Mouse (Mus musculus) intestine, embryonic 15.5 days (tissue): ENCODE data around the gene Skap1. TPM values are rescaled to one million over a fixed set of nuclear protein-coding genes. Genes with fewer than 3 reads are reported as not detected.

Experiments used
- ATAC-seq: fragments of 200-750 bp; cut with Nextera tagmentation; 2 replicates; pipeline ENCODE4 v1.8.0; 2017; ENCODE audit warnings: moderate TSS enrichment, moderate library complexity
- H3K27ac ChIP-seq: fragments of 300-500 bp; sonication (generic); 2 replicates; pipeline ENCODE4 v1.5.1; 2015; ENCODE audit warnings: mild to moderate bottlenecking, inconsistent platforms
- H3K27me3 ChIP-seq: fragments of 300-500 bp; sonication (generic); replicated peaks from 2 replicates; pipeline ENCODE4 v1.6.1; 2015; ENCODE audit warnings: inconsistent platforms
- H3K36me3 ChIP-seq: fragments of 300-500 bp; sonication (generic); 2 replicates; pipeline ENCODE4 v1.6.1; 2015; ENCODE audit warnings: inconsistent platforms
- H3K4me1 ChIP-seq: fragments of 300-500 bp; sonication (generic); replicated peaks from 2 replicates; pipeline ENCODE4 v1.6.1; 2015; ENCODE audit warnings: inconsistent platforms
- H3K4me2 ChIP-seq: fragments of 300-500 bp; sonication (generic); replicated peaks from 2 replicates; pipeline ENCODE4 v1.6.1; 2015; ENCODE audit warnings: mild to moderate bottlenecking, inconsistent platforms
- H3K4me3 ChIP-seq: fragments of 300-500 bp; sonication (generic); replicated peaks from 2 replicates; pipeline ENCODE4 v1.5.1; 2015; ENCODE audit warnings: inconsistent platforms
- H3K9ac ChIP-seq: fragments of 300-500 bp; sonication (generic); 2 replicates; pipeline ENCODE4 v1.6.1; 2015; ENCODE audit warnings: inconsistent platforms
- H3K9me3 ChIP-seq: fragments of 300-500 bp; sonication (generic); 2 replicates; pipeline ENCODE4 v1.6.1; 2016; ENCODE audit warnings: inconsistent platforms
- WGBS: fragments of 180-500 bp; shearing (Covaris S2); methylation state at CpG from one replicate; pipeline ENCODE4 v1.1.7; 2015; 5-methylcytosine and 5-hydroxymethylcytosine counted together
- polyA plus RNA-seq: library from polyadenylated mRNA; unstranded; fragments of >200 nt; fragmentation: Nextera tagmentation; extraction: Ambion mirVana; gene quantifications from 2 replicates; pipeline ENCODE4 v1.2.1, GENCODE M21; 2015

Skap1 gene
- polyA plus RNA-seq, 1 experiment from 2014 or later: 0.94 TPM

- Histone ChIP-seq H3K4me2 (no peak overlapping the region), H3K4me1 (no peaks in the 10 kb centered on the region), H3K36me3 (no peaks in the 10 kb centered on the region), H3K27ac (no peak overlapping the region), H3K9me3 (no peaks in the 10 kb centered on the region), H3K27me3 (no peaks in the 10 kb centered on the region), H3K9ac (no peak overlapping the region), H3K4me3 (no peak overlapping the region)
- ATAC-seq: no peak
- 70% methylated on average over 7 of the region's 7 CpGs for WGBS
Measured at GRCm38 (mm10) chr11:96718609-96719008, 254.2 kb downstream of the Skap1 start.

- no peaks in the 10 kb centered on the region; the same call in 1 of the 2 replicates for H3K27me3 ChIP-seq
- ATAC-seq: no peak
- no peak overlapping the region for H3K4me2 ChIP-seq
- no peak overlapping the region for H3K27ac ChIP-seq
- 64% methylated on average over 1 of the region's 1 CpGs for WGBS
- no peaks in the 10 kb centered on the region for H3K36me3 ChIP-seq
- H3K9me3 ChIP-seq: no peaks in the 10 kb centered on the region
- no peak overlapping the region for H3K4me3 ChIP-seq
- no peak overlapping the region for H3K9ac ChIP-seq
- H3K4me1 ChIP-seq: no peaks in the 10 kb centered on the region
Measured at GRCm38 (mm10) chr11:96725833-96726232, 261.4 kb downstream of the Skap1 start.

GRCm38 (mm10) chr11:96728577-96728976 lies 264.2 kb downstream of the Skap1 start:
- Histone ChIP-seq H3K27me3 (no peaks in the 10 kb centered on the region; the same call in 1 of the 2 replicates), H3K9ac (no peak overlapping the region), H3K9me3 (no peaks in the 10 kb centered on the region), H3K4me2 (no peak overlapping the region), H3K4me1 (0 out of 2 replicates have a peak, but pooled peaks cover 2% of the 10 kb centered on the region), H3K27ac (no peak overlapping the region), H3K36me3 (no peaks in the 10 kb centered on the region), H3K4me3 (no peak overlapping the region)
- WGBS: 82% methylated on average over 2 of the region's 2 CpGs
- ATAC-seq: no peak

- no peak for ATAC-seq
- no peaks in the 10 kb centered on the region for H3K36me3 ChIP-seq
- H3K4me1 ChIP-seq: 0 out of 2 replicates have a peak, but pooled peaks cover 2% of the 10 kb centered on the region
- WGBS: 32% methylated on average over 9 of the region's 9 CpGs
- H3K4me2 ChIP-seq: no peak overlapping the region
- H3K9me3 ChIP-seq: no peaks in the 10 kb centered on the region
- no peak overlapping the region for H3K4me3 ChIP-seq
- H3K27me3 ChIP-seq: no peaks in the 10 kb centered on the region; the same call in 1 of the 2 replicates
- H3K27ac ChIP-seq: no peak overlapping the region
- H3K9ac ChIP-seq: no peak overlapping the region
Measured at GRCm38 (mm10) chr11:96729462-96729861, 265.1 kb downstream of the Skap1 start.

GRCm38 (mm10) chr11:96730327-96730726 lies 265.9 kb downstream of the Skap1 start:
- Histone ChIP-seq H3K27me3 (no peaks in the 10 kb centered on the region; the same call in 1 of the 2 replicates), H3K9me3 (no peaks in the 10 kb centered on the region), H3K4me3 (no peak overlapping the region), H3K4me2 (no peak overlapping the region), H3K9ac (no peak overlapping the region), H3K4me1 (0 out of 2 replicates have a peak, but pooled peaks cover 2% of the 10 kb centered on the region), H3K36me3 (no peaks in the 10 kb centered on the region), H3K27ac (no peak overlapping the region)
- WGBS: 65% methylated on average over 5 of the region's 5 CpGs
- ATAC-seq: no peak

GRCm38 (mm10) chr11:96732657-96733056 lies 268.3 kb downstream of the Skap1 start:
- H3K27me3 ChIP-seq: peaks cover 6% of the 10 kb centered on the region
- H3K36me3 ChIP-seq: no peaks in the 10 kb centered on the region
- H3K4me1 ChIP-seq: 0 out of 2 replicates have a peak, but pooled peaks cover 10% of the 10 kb centered on the region
- no peak overlapping the region for H3K4me2 ChIP-seq
- no peak overlapping the region for H3K9ac ChIP-seq
- H3K4me3 ChIP-seq: no peak overlapping the region
- ATAC-seq: peak; percentile 66; the same call in 1 of the 2 replicates
- no peaks in the 10 kb centered on the region for H3K9me3 ChIP-seq
- 40% methylated on average over 4 of the region's 4 CpGs for WGBS
- no peak overlapping the region for H3K27ac ChIP-seq

- Histone ChIP-seq H3K27ac (no peak overlapping the region), H3K9ac (peak overlapping the region; percentile 20; the same call in 1 of the 2 replicates), H3K4me3 (peak overlapping the region; percentile 1; the same call in 1 of the 2 replicates), H3K27me3 (peaks cover 6% of the 10 kb centered on the region), H3K36me3 (no peaks in the 10 kb centered on the region), H3K9me3 (no peaks in the 10 kb centered on the region), H3K4me2 (peak overlapping the region; percentile 51), H3K4me1 (0 out of 2 replicates have a peak, but pooled peaks cover 16% of the 10 kb centered on the region)
- WGBS: 5% methylated on average over 19 of the region's 19 CpGs
- peak; percentile 59; the same call in 1 of the 2 replicates for ATAC-seq
Measured at GRCm38 (mm10) chr11:96735908-96736307, 271.5 kb downstream of the Skap1 start.

- 32% methylated on average over 11 of the region's 11 CpGs for WGBS
- Histone ChIP-seq H3K36me3 (no peaks in the 10 kb centered on the region), H3K4me2 (peak overlapping the region; percentile 51), H3K9me3 (no peaks in the 10 kb centered on the region), H3K9ac (no peak overlapping the region), H3K4me3 (no peak overlapping the region), H3K4me1 (0 out of 2 replicates have a peak, but pooled peaks cover 17% of the 10 kb centered on the region), H3K27ac (no peak overlapping the region), H3K27me3 (peaks cover 9% of the 10 kb centered on the region)
- no peak for ATAC-seq
Measured at GRCm38 (mm10) chr11:96736361-96736760, 272.0 kb downstream of the Skap1 start.

GRCm38 (mm10) chr11:96737673-96738471 lies 273.5 kb downstream of the Skap1 start:
- H3K9ac ChIP-seq: no peak overlapping the region
- ATAC-seq: no peak
- no peak overlapping the region for H3K4me3 ChIP-seq
- H3K9me3 ChIP-seq: no peaks in the 10 kb centered on the region
- H3K4me2 ChIP-seq: no peak overlapping the region
- H3K4me1 ChIP-seq: 0 out of 2 replicates have a peak, but pooled peaks cover 21% of the 10 kb centered on the region
- 75% methylated on average over 14 of the region's 14 CpGs for WGBS
- no peak overlapping the region for H3K27ac ChIP-seq
- peaks cover 11% of the 10 kb centered on the region for H3K27me3 ChIP-seq
- no peaks in the 10 kb centered on the region for H3K36me3 ChIP-seq

GRCm38 (mm10) chr11:96740796-96741195 lies 276.4 kb downstream of the Skap1 start:
- H3K9me3 ChIP-seq: no peaks in the 10 kb centered on the region
- no peak overlapping the region for H3K4me2 ChIP-seq
- no peak for ATAC-seq
- no peaks in the 10 kb centered on the region for H3K36me3 ChIP-seq
- H3K27ac ChIP-seq: no peak overlapping the region
- H3K9ac ChIP-seq: no peak overlapping the region
- peaks cover 11% of the 10 kb centered on the region; the same call in 1 of the 2 replicates for H3K27me3 ChIP-seq
- H3K4me1 ChIP-seq: peaks cover 27% of the 10 kb centered on the region
- WGBS: 53% methylated on average over 12 of the region's 12 CpGs
- H3K4me3 ChIP-seq: no peak overlapping the region

- Histone ChIP-seq H3K4me1 (peaks cover 20% of the 10 kb centered on the region), H3K36me3 (no peaks in the 10 kb centered on the region), H3K27me3 (peaks cover 5% of the 10 kb centered on the region; the same call in 1 of the 2 replicates), H3K9ac (no peak overlapping the region), H3K9me3 (no peaks in the 10 kb centered on the region), H3K27ac (no peak overlapping the region), H3K4me2 (0 out of 2 replicates have a peak overlapping the region, but pooled peaks have one; percentile 2), H3K4me3 (no peak overlapping the region)
- ATAC-seq: no peak
- 19% methylated on average over 12 of the region's 12 CpGs for WGBS
Measured at GRCm38 (mm10) chr11:96741995-96742394, 277.6 kb downstream of the Skap1 start.

- no peak overlapping the region for H3K4me3 ChIP-seq
- no peak overlapping the region; the same call in 1 of the 2 replicates for H3K4me2 ChIP-seq
- no peak overlapping the region for H3K9ac ChIP-seq
- H3K27ac ChIP-seq: no peak overlapping the region
- no peaks in the 10 kb centered on the region for H3K9me3 ChIP-seq
- peaks cover 5% of the 10 kb centered on the region; the same call in 1 of the 2 replicates for H3K27me3 ChIP-seq
- H3K4me1 ChIP-seq: peaks cover 20% of the 10 kb centered on the region
- no peaks in the 10 kb centered on the region for H3K36me3 ChIP-seq
- 23% methylated on average over 11 of the region's 11 CpGs for WGBS
- ATAC-seq: no peak
Measured at GRCm38 (mm10) chr11:96743000-96743399, 278.6 kb downstream of the Skap1 start.
